Mouse (Mus musculus) left cerebral cortex, postnatal 25 days (tissue): ENCODE measurements around the gene Cfdp1. TPM values are rescaled to one million over a fixed set of nuclear protein-coding genes. Genes with fewer than 3 reads are reported as not detected.
A peak's percentile ranks its signal among the peaks of the same experiment; 100 is the strongest.

Experiments used
- DNase-seq, 2 experiments: peaks; one replicate each; pipeline ENCODE4 v3.0.0; 2022; ENCODE audit warnings: low spot score in 2 of 2, mixed read lengths in 1 of 2
- intact Hi-C: fragments of 180-260 bp; cut with DNase I; formaldehyde crosslinking; loops from one replicate; pipeline ENCODE4 v1.15.1; 2025
- total RNA-seq, 2 experiments: library from RNA; stranded (reverse); gene quantifications; 2 replicates each; pipeline ENCODE4 v1.2.3; 2021

The Cfdp1 gene
- total RNA-seq, 2 experiments from 2014 or later = 78.0 to 81.5 TPM

DNA sequence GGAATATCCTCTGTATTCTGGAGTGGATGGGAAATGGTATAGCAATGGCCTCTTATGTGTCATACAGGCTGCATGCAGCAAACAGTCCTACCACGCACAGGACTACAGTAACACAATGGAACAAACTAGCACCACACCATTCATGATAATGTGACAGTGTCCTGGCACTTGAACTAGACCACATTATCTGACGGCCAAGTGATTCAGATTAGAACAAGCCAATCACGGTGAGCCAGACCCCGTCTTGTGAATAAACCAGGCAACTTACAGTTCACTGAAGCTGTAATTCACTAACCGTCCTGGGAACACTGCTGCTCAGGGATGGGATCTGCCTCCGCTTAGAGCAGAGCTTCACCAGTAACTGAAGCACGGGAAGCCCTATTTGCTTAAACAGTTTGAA is 75.3 kb downstream of the Cfdp1 start:
- no peak for DNase-seq
- intact Hi-C loops = no loop called here

DNA sequence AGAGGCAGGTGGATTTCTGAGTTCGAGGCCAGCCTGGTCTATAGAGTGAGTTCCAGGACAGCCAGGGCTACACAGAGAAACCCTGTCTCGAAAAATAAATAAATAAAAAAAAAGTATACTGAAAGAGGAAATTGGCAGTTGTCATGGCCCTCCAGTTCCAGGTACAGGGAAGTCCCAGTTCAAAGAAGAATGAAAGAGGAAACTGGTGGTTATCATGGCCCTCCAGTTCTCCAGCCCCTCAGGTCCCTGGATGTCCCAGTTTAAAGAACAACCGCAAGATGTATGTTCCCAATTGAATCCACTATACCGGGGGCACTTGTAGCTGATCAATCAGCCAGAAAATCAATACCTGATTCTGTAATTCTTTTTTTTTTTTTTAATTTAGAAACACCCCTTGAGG is 77.6 kb downstream of the Cfdp1 start:
- intact Hi-C loops = no loop called here

DNA sequence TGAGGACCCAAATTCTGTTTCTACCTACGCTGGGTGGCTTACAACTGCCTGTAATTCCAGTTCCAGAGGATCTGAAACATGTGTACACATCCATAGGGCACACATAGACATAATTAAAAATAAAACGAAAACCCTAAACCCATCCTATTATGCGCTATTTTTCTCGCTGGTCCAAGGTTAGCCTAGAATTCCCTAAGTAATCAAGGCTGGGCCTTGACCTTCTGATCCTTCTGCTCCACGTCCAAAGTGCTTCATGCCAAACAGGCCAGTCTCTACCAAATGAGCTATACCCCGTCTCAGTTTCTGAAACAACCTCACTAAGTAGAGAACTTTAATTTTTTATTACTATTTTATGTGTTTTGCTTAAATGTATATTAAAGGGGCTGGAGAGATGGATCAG is 78.3 kb downstream of the Cfdp1 start:
- DNase-seq = no peak
- intact Hi-C loops = no loop called here

More for the DNA sequence above, 77.6 kb downstream of the Cfdp1 start:
- no peak for DNase-seq

DNA sequence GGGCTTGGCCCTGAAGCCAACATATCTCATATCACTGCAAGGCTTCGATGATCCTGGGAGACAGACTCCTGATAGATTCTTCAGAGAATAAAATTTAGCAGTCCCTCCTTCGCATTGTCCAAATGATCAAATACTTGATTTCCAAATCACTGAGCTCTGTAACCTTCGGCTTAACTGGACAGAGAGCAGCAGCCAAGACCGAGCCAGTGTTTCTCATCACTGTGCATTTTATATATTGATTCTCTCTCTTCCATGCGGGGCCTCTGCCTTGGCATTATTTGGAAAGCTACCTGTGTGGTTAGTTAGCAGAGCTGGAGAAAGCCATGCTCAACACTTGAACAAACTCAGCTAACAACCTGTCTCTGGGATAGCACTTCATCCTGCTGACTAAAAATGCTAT is 80.6 kb downstream of the Cfdp1 start:
- intact Hi-C loops = no loop called here
- no peak for DNase-seq

DNA sequence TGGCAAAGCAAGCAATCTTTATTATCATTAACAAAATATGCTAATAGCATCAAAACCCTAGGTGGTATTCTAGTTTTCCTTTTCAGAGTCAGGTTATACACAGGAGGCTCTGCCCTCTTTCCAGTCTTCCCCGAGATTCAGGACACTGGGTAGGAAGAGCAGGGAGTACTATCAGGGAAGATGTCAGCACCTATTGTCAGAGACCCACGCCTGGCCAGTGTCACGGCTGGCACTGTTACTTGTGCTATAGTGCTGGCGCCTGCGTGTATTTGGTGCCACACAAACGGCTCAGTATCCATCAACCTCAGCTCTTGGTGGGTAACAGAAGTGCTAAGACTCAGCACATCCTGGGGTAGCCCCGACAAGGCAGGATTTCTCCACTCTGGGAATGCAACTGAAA is 81.0 kb downstream of the Cfdp1 start:
- DNase-seq = no peak
- intact Hi-C loops = no loop called here

DNA sequence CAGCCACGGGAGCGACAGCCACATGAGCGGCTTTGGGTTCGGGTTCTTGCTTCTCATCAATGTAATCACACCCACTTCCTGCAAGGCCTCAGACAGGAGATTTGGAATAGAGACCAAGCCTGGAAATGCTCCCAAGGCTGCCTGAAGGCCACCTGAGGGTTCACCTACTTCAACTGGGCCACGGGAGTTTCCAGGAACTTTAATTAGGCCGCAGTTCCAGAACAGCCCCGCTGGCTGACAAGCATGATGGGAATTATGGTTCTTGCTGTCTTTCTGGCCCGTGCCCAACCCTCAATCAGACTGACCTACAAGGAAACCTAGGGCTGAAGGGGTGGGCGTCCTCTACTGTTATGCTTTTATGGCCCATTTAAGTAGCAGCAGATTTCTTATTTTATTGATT is 82.0 kb downstream of the Cfdp1 start:
- DNase-seq = no peak
- intact Hi-C loops = no loop called here

DNA sequence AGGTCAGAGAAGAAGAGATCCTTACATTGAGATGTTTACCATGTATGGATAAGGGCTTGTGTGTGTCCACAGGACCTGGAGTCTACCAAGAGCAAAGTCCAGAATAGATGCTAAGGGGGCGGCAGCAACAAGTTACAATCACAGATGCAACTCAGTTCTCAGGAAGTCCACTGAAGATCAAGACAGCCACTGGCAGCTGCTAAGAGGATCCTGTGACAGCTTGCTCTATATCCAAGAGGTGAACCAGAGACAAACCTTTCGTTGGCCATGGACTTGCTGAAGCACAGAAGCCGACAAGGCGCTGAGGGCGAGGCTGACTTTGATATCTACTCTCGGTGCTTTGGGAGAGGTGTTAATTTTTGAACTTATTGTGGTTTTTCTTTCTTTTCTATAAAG is 82.5 kb downstream of the Cfdp1 start:
- DNase-seq = no peak
- intact Hi-C loops = no loop called here

DNA sequence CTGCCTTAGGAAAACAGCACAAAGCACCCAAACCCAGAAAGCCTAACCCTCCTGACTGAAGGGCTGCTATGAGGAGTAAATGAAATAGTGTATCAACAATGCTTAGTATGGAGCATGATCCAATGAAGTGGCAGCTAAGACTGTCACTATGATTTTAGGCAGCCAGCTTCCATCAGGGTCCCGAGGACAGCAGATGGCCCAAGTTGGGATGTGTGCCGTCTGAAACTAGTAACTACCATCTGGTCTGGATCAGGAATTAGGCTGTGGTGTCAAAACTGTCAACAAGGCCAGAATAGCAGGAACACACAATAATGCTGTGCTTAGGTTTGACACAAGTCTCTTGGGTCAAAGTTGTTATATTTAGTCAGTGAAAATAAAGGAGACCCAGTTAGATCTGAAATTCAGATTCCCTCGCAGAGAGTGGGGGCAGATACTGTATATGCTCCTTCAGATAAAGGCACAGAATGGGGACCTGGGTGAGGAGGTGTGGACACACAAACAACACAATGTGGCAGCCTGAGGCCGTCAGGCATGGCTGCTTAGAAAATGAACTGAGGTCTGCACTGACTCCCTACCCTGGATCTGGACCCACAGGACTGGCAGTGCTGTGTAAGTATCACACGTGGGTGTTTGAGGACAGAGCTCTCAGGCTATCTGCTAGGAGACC is 83.0 kb downstream of the Cfdp1 start:
- intact Hi-C loops = no loop called here
- DNase-seq = no peak

DNA sequence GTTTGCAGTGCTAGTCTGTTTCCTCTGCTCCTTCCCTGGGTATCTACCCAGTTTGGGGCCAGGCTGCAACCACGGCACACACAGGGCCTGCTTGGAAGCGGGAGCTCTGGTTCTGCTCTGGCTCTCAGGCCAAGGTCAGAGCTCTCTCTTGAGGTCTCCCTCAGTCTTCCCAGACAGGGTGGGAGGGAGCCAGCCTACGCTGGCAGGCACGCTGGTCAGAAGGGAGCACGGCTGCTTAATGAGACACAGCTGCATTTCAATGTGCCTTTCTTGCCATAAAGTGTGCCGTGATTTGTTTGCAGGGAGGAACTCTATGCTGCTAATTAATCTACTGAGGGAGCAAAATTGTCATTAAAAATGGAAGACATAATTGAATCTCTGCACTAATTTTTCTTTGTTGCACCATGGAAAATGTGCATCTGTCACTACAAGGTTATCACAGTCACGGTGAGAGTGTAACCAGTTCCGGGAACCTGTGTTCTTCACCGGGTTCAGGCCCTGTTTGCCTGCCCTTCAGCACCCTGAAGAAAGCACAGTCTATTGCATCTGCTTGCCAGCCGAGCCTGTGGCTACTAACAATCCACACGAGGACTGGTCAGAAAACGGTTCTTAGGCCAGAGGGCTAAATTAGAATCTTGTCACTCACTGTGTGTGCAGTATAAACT is 84.2 kb downstream of the Cfdp1 start:
- peak; percentile 24 to 45 for DNase-seq
- intact Hi-C loops = no loop called here

DNA sequence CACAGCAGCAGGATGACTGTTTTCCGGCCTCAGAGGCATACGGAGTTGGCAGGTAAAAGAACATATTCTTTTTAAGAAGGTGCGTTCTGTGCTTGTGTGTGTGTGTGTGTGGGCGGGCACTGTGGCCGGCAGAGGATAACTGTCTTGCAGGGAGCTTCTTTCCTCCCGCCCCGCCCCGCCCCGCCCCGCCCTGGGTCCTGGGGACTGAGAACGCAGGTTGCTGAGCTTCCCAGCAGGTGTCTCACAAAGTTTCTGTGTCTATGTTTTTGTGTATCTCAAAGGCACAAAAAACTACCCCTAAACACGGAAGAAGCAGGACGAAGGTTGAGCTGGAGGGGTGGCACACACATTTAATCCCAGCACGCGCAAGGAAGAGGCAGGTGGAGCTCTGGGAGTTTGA is 84.8 kb downstream of the Cfdp1 start:
- intact Hi-C loops = no loop called here

DNA sequence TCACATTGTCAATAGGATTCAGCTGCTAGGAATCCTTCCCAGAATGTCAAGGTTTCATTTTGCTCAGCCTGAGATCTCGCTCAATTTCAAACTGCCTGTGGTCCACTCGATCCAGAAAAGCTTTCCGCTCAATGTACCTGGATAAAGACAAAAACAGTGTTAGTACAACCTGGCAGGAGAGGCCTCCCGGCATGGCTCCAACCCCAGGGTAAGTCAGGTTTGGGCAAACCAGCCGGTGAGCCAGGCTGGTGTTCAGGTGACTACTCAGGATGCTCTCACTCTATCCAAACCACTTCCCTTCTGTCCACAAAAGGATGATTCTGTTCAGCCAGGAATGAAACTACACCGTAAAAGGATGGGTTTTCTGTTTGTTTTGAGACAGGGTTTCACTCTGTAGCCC is 85.4 kb downstream of the Cfdp1 start:
- DNase-seq = no peak
- intact Hi-C loops = no loop called here

More for the DNA sequence above, 84.8 kb downstream of the Cfdp1 start:
- DNase-seq = no peak

DNA sequence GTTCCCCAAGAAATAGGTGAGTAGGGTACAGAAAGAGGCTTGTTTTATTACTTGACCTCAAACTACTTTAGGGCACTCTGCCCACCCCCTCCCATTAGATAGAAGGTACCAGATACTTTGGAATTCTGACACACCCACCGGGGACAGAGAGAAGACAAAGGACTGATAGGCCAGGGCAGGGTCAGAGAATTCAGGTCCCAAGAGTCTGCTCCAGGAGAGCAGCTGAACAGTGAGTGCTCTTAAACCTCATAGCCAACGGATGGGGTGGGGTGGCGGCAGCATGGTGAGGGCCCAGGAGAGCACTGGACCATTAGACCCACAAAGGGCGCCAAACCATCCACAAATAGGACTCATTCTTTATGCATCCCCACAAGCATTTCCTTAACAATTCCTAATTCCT is 88.5 kb downstream of the Cfdp1 start:
- intact Hi-C loops = no loop called here
- no peak for DNase-seq

DNA sequence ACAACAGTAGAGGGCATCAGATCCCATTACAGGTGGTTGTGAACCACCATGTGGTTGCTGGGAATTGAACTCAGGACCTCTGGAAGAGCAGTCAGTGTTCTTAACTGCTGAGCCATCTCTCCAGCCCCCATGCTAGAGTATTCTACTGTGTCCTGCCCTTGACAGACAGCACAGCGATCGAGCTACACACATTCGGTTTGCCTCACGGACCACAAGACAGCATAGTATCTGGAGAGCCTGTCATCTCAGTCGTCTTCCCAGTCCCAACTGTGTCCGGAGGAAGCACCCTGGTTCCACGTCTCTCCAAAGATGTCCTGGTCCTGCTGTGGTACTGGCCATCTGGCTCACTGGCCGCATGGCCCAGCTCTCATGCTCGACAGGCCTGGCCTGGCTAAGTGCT is 89.0 kb downstream of the Cfdp1 start:
- intact Hi-C loops = no loop called here
- DNase-seq = no peak

DNA sequence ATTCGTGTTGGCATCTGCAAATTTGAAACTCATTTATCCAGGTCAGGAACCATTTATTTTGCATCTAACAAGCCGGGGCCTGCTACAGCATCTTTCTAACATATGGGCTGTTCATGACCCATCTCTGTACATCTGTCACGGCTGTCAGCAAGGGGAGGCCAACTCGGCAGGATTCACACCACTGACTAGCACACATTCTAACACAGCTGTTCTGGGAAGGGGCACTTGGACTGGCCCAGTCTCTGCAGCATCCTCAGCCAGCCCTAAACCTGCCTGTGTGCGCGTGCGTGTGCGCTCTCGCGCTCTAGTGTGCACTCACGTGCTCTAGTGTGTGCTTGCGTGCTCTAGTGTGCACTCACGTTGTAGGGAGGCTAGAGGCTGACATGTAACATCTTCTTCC is 93.4 kb downstream of the Cfdp1 start:
- DNase-seq = no peak
- intact Hi-C loops = no loop called here

DNA sequence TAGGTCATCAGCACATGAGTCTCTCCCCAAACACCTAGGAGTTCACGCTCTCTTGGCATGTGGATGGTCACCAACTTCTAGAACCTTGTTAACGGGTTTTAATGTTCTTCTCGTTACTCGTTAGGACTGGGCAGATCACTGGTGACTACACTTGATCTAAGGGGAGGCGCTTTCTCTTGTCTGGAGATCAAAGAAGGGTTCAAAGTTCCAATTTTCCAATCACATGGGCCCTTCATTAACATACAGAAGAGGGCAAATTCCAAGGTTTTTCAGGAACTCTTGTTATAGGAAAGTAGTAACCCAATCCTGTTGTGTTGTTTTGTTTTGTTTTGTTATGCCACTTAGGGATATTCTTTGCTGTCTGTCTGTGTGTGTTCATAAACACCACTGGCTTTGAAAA is 95.3 kb downstream of the Cfdp1 start:
- intact Hi-C loops = no loop called here
- no peak for DNase-seq

DNA sequence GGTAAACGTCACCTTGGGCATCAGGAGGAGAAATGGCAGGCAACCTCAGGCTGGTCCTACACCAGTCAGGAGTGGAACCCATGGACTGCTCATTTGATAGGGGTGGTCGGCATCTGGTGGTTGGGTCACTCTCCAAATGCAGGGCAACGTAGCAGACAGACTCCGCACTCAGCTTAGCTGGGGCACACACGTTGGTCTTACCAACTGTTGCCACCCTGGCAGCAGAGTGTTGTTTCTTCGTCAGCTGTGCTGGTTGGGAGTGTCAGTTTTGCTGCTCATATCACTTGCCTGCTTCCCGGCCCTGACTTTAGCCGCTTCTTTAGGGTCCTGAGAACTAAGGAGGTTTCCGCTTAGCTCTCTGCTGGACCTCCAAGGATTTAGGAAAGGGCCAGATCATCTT is 96.5 kb downstream of the Cfdp1 start:
- DNase-seq = no peak
- intact Hi-C loops = no loop called here

DNA sequence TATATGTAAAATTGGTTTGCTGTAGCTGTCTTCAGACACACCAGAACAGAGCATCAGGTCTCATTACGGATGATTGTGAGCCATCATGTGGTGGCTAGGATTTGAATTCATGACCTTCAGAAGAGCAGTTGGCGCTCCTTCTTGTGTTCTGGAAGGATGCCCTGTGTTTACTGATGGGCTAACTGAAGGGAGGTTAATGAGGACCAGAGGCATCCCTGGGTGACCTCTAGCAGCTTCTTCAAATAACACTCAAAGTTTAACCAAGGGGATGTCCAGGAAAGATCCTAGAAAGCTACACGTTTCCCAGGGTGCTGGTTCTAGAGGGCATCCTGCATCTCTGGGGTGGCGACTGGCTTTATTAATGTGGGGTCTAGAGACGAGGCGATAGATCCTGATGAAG is 99.4 kb downstream of the Cfdp1 start:
- intact Hi-C loops = no loop called here
- no peak for DNase-seq

DNA sequence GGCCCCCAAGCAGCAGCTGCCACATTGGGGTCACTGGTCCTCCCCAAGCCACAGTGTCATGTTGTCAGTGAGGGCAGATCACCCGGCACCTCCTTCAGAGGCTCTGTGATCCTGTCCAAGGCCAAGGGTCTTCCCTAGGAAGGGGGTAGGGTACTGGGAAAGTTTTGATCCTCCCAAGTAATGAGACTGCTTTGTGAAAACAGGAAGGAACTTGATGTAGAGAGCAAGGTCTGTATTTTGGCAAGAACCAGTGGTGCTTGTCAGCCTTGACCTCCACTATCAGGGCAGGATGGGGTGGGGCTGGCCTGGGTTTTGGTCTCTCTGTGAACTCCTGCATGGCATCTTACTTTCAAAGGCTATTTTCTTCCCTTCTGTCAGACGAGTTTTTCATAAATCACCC is 100.0 kb downstream of the Cfdp1 start:
- intact Hi-C loops = no loop called here
- DNase-seq = no peak

DNA sequence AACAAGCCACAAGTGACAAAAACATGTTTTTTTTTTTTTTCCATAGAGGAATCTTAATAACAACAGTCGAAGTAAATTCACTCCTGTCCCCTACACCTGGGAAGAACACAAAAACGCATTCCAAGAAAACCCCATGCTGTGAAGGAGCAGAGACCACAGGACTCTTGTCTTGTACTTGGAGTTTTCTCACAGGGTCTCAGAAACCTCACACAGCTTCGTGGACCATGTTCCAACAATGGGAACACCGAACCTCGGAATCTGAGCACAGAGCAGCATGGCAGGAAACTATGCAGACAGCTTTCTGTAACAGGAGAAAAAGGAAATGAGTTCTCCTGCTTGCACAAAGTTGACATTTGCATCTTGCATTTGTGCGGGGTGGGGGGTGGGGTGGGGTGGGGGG is 105.3 kb downstream of the Cfdp1 start:
- DNase-seq = no peak
- intact Hi-C loops = no loop called here

DNA sequence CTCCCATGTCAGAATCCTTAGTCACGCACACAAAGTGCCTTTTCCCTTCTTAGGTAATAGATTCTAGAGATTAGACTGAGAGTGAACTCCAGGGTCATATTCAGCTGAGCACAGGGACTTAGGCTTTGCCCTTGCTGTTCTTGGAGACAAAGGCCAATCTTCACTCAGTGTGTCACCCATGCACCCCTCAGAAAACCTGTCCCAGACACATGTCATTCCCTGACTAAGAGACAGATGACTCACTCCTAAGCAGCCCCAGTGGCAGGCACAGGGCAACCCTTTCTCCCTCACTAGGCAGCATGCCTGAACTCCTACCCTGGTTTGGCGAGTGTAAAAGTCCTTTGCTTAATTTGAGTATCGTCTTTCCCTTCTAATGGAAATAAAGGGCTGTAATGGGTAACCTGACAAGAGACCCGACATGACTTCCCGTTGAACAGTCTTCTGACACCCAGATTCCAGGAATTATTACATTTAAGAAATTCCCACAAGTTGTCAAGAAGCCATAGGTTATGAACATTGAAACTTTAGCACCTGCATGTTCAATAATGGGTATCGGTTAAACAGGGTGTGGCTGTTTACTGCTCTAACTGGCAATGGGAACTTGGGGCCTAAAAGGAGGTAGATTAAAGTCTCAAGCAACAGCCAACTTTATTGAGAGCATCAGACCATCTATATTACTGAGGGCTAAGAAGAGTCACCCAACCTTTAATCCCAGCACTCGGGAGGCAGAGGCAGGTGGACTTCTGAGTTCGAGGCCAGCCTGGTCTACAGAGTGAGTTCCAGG is 106.0 kb downstream of the Cfdp1 start:
- no peak for DNase-seq
- intact Hi-C loops = no loop called here
